Mouse (Mus musculus) E14TG2a.4 (cell line): ENCODE measurements around the gene Keap1.

Source experiments
- CTCF ChIP-seq: conservative IDR thresholded peaks from 2 replicates; pipeline ENCODE4 v1.5.1; 2014; ENCODE audit warnings: low read length
- NANOG ChIP-seq: IDR thresholded peaks from 2 replicates; pipeline ENCODE4 v1.6.1; 2014; ENCODE audit warnings: borderline replicate concordance, low read length, mixed read lengths

DNA sequence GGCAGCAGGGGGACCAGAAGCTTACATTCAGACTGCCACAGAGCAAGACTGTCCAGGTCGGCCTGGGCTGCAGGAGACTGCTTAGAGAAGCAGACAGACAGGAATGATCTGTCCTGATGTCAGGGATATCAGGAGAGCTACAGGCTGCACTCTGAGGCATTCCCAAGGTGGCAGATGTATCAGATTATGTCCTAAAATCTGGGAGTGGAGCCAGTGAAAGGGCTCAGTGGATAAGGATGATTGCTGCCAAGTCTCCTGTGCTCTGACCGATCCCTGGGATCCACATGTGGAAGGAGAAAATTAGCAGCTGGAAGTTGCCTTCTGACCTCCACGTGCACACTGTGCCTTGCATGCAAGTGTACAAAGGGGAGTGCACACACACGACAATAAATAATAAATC lies 58.8 kb downstream of the Keap1 start:
- no peak for TF ChIP-seq CTCF
- no peak for TF ChIP-seq NANOG
